Mouse (Mus musculus): Measurements from ENCODE around the gene Frmd4a.

- no peak for TF ChIP-seq CTCF (conservative IDR thresholded peaks at IDR 0.05; ENCODE audit: low read length)
- no peak for TF ChIP-seq NANOG (IDR thresholded peaks at IDR 0.05; ENCODE audit: borderline replicate concordance, low read length)
- no peak for TF ChIP-seq POU5F1 (IDR thresholded peaks at IDR 0.05; ENCODE audit: borderline replicate concordance, low read length)
Measured at GRCm38 (mm10) chr2:4541844-4542628, 524.5 kb downstream of the Frmd4a start.
